Mouse (Mus musculus) 3T3-L1 (cell line): ENCODE measurements around the gene Hist1h2be.
"Not testable (repeated sequence)": the region's sequence is repeated elsewhere in the genome, so short reads cannot be mapped to it uniquely, and the experiment has no call there.

Experiments used
- DNase-seq: peaks from one replicate; pipeline ENCODE4 v3.0.0-alpha.2; 2015; ENCODE audit warnings: low read depth, low spot score

The Hist1h2be gene

GRCm38 (mm10) chr13:23573034-23573897 is 47.7 kb downstream of the Hist1h2be start:
- peak; percentile 26 for DNase-seq

GRCm38 (mm10) chr13:23572218-23573033 is 48.5 kb downstream of the Hist1h2be start:
- DNase-seq: peak; percentile 57

- DNase-seq: peak; percentile 57
These were observed 49.3 kb downstream of the Hist1h2be start for GRCm38 (mm10) chr13:23571504-23572217.

DNA sequence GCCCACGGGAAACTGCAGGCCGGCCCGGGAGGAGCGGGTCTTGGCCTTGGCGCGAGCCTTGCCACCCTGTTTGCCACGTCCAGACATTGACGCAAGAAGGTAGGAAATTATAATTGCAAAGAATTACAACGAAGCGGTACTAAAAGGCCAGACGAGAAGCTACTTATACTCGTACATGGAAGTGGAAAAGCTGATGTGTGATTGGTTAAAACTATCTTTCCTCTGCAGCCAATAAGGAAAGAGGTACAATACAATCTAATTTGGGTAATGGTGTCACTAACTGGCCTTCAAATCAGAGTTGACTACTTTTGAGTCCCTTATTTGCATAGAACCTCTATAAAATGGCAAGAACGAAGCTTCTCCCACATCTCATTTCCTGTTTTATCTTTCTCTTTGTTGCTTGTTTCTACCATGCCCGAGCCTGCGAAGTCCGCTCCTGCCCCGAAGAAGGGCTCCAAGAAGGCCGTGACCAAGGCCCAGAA is 49.9 kb downstream of the Hist1h2be start, which contains the start of the genes Hist1h2ae and Hist1h2bg:
Gene Hist1h2ae (minus strand): TSS at position 199 of the 482 bp plus-strand sequence.
Gene Hist1h2bg (plus strand): TSS at position 375 of the 482 bp plus-strand sequence.
- peak; percentile 96 for DNase-seq

DNA sequence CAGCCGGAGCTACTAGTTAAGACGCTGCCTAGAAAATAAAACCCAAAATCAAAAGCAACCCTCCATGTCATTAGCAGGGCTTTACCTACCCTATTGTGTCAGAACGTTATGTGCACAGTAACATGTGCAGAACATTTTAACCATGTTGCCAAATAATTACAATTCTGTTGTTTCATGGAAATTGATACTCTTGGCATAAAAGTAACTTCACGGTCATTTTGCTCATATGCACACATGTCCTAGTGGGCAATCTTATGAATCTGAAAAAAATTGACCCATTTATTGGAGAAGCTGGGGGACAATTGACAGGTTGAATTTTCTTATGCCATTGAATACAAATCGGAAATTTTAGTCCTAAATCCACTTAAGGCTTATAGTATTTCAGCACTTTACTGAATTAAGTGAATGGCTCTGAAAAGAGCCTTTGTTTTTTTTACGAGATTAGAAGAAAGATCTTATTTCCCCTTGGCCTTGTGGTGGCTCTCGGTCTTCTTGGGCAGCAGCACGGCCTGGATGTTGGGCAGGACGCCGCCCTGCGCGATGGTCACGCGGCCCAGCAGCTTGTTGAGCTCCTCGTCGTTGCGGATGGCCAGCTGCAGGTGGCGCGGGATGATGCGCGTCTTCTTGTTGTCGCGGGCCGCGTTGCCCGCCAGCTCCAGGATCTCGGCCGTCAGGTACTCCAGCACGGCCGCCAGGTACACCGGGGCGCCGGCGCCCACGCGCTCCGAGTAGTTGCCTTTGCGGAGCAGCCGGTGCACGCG is 50.5 kb downstream of the Hist1h2be start:
- DNase-seq: peak; percentile 61

GRCm38 (mm10) chr13:23564482-23564881 is 56.4 kb downstream of the Hist1h2be start:
- DNase-seq: peak; percentile 63

GRCm38 (mm10) chr13:23562699-23563462 is 58.0 kb downstream of the Hist1h2be start:
- peak; percentile 90 for DNase-seq

DNA sequence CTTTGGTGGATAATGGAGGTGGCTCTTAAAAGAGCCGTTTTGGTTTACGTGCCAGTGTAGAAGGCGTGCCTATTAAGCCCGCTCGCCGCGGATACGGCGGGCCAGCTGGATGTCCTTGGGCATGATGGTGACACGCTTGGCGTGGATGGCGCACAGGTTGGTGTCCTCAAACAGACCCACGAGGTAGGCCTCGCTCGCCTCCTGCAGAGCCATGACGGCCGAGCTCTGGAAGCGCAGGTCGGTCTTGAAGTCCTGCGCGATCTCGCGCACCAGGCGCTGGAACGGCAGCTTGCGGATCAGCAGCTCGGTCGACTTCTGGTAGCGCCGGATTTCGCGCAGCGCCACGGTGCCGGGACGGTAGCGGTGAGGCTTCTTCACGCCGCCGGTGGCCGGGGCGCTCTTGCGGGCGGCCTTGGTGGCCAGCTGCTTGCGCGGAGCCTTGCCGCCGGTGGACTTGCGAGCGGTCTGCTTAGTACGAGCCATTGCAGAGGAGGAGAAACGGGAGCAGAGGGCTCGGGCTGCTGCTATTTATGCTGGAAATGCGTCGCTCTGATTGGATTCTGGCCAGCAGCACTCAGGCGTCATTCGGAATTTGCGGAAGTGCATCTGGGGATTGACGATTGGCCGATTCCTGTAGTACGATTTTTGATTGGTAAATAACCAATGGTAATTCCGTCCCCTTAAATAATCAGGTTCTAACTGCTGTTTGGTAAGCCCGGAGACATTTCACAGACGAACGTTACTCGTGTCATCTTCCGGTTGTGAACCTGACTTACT is 58.9 kb downstream of the Hist1h2be start, which contains the start of gene Hist1h3e:
Gene Hist1h3e (minus strand): TSS at position 487 of the 777 bp plus-strand sequence.
- DNase-seq: peak; percentile 96

DNA sequence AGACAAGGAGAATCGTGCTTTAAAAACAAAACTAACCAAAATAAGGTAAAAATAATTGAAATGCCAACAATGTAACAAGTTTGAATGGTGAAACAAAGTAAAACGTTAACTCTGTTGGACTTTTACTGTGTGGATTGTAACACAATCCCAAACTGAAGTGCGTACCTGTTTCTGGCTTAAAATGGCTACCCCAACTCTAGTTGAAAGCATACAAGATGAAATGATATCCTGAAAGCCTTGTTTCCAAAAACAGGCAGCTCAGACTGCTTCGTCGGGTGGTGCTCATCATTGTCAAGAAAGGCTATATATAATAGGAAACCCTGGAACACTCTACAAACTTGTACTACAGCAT is 59.4 kb downstream of the Hist1h2be start:
- DNase-seq: not testable (repeated sequence)

DNA sequence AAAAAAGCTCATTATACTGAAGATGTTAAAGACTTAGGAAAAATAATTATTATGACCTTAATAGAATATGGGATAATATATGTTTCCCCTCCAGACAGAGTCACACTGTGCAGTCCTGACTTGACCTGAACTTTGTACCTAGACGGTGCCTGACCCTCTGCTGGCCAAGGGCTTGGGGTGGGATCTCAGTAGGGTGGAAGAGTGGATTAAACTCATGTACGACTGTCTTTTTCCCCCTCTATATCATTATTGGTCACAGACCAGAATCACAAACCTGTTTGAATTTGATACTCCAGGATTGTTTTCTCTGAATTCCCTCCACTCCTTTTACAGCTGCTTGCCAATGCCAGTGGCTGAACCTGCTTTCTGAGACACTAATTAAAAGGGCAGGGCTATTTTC is 60.2 kb downstream of the Hist1h2be start:
- not testable (repeated sequence) for DNase-seq

GRCm38 (mm10) chr13:23556906-23557305 is 64.0 kb downstream of the Hist1h2be start:
- no peak for DNase-seq

- peak; percentile 96 for DNase-seq
These were observed 65.0 kb downstream of the Hist1h2be start for GRCm38 (mm10) chr13:23555839-23556416.

DNA sequence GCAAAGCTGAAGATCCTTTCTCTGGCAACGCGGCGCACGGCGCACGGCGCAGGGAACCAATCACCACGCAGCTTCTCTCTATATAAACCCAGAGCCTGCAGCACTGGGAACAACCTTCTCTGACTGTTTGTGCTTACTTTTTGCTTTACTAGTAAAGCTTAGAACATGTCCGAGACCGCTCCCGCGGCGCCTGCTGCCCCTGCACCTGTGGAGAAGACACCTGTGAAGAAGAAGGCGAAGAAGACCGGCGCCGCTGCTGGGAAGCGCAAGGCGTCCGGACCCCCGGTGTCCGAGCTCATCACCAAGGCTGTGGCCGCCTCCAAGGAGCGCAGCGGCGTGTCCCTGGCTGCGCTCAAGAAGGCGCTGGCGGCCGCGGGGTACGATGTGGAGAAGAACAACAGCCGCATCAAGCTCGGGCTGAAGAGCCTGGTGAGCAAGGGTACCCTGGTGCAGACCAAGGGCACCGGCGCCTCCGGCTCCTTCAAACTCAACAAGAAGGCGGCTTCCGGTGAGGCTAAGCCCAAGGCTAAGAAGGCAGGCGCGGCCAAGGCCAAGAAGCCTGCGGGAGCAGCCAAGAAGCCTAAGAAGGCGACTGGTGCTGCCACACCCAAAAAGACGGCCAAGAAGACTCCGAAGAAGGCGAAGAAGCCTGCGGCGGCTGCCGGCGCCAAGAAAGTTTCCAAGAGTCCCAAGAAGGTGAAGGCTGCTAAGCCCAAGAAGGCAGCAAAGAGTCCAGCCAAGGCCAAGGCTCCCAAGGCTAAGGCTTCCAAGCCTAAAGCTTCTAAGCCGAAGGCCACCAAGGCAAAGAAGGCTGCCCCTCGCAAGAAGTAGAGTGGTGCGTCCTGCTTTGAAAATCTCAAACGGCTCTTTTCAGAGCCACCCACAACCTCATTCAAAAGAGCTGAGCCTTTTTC is 65.7 kb downstream of the Hist1h2be start:
- peak; percentile 93 for DNase-seq

GRCm38 (mm10) chr13:23554393-23554792 is 66.5 kb downstream of the Hist1h2be start:
- peak; percentile 46 for DNase-seq

DNA sequence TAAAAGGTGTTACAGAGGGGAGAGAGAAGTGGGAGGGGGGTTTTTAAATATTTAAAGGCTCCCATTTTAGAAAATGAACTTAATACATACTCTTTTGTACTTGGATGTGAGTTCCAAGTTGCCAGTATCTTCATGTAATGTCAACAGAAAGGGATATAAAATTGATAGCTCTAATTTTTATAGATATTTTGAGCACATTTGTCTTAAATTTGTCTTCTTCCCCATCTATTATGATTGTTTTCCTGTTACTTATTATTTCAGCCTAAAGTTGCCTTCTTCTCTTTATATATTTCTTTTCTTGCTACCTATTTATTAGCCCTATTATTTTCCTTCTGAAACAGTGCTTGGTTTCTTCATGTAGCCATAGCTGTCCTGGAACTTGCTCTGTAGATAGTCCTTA is 68.0 kb downstream of the Hist1h2be start, which contains the start of gene Hist1h1d:
Gene Hist1h1d (plus strand): TSS at position 301 of the 400 bp plus-strand sequence.
- DNase-seq: no peak

- DNase-seq: no peak
These were observed 68.7 kb downstream of the Hist1h2be start for GRCm38 (mm10) chr13:23551931-23552914.
